Mouse (Mus musculus) ES-CJ7 (cell line): ENCODE measurements around the gene Tvp23a.

ENCODE experiments used
- DNase-seq: peaks from one replicate; pipeline ENCODE4 v3.0.0; 2011; ENCODE audit warnings: low read depth, low spot score

The Tvp23a gene

GRCm38 (mm10) chr16:10447264-10447594 is at the start of gene Tvp23a:
Tvp23a (minus strand) TSS chr16:10447362.
- peak; percentile 93 for DNase-seq

GRCm38 (mm10) chr16:10495824-10496298 is 48.7 kb upstream of the Tvp23a start:
- DNase-seq, result no peak

- no peak for DNase-seq
These were observed 45.4 kb upstream of the Tvp23a start for GRCm38 (mm10) chr16:10492587-10492986.

GRCm38 (mm10) chr16:10491716-10492115 is 44.6 kb upstream of the Tvp23a start:
- no peak for DNase-seq

- DNase-seq, result no peak
These were observed 43.5 kb upstream of the Tvp23a start for GRCm38 (mm10) chr16:10490503-10491150.

GRCm38 (mm10) chr16:10489904-10490457 is 42.8 kb upstream of the Tvp23a start:
- no peak for DNase-seq

- peak; percentile 10 for DNase-seq
These were observed 42.3 kb upstream of the Tvp23a start for GRCm38 (mm10) chr16:10489483-10489882.

GRCm38 (mm10) chr16:10488769-10489481 is 41.8 kb upstream of the Tvp23a start:
- no peak for DNase-seq

- no peak for DNase-seq
These were observed 40.8 kb upstream of the Tvp23a start for GRCm38 (mm10) chr16:10487895-10488493.

GRCm38 (mm10) chr16:10486993-10487392 is 39.8 kb upstream of the Tvp23a start:
- no peak for DNase-seq

- DNase-seq, result no peak
These were observed 35.2 kb upstream of the Tvp23a start for GRCm38 (mm10) chr16:10482343-10482742.

- DNase-seq, result no peak
These were observed 32.7 kb upstream of the Tvp23a start, which contains the start of gene Ciita for GRCm38 (mm10) chr16:10479857-10480256. Ciita (plus strand) TSS chr16:10480059.

- no peak for DNase-seq
These were observed 28.8 kb upstream of the Tvp23a start for GRCm38 (mm10) chr16:10475919-10476318.

GRCm38 (mm10) chr16:10474956-10475355 is 27.8 kb upstream of the Tvp23a start:
- DNase-seq, result no peak

GRCm38 (mm10) chr16:10471950-10472349 is 24.8 kb upstream of the Tvp23a start:
- DNase-seq, result no peak

GRCm38 (mm10) chr16:10468201-10468600 is 21.0 kb upstream of the Tvp23a start:
- DNase-seq, result peak; percentile 45

GRCm38 (mm10) chr16:10467391-10468107 is 20.4 kb upstream of the Tvp23a start:
- DNase-seq, result peak; percentile 86

- peak; percentile 14 for DNase-seq
These were observed 18.0 kb upstream of the Tvp23a start for GRCm38 (mm10) chr16:10465011-10465681.

- no peak for DNase-seq
These were observed 14.0 kb upstream of the Tvp23a start for GRCm38 (mm10) chr16:10461178-10461577.

- no peak for DNase-seq
These were observed 13.0 kb upstream of the Tvp23a start for GRCm38 (mm10) chr16:10460188-10460587.

GRCm38 (mm10) chr16:10454583-10454974 is 7.4 kb upstream of the Tvp23a start:
- DNase-seq, result no peak
